Mouse (Mus musculus) CD4-positive, CD25-positive, alpha-beta regulatory T cell, adult 4 months (primary cell): ENCODE results near the gene Mmp10. TPM values are rescaled to one million over a fixed set of nuclear protein-coding genes. Genes with fewer than 3 reads are reported as not detected.

Source experiments
- polyA plus RNA-seq, 2 experiments: library from polyadenylated mRNA; unstranded; fragments of 100-300 nt; shearing (Covaris generic); gene quantifications; one replicate each; pipeline ENCODE4 v1.2.1; 2017

Gene Mmp10
- polyA plus RNA-seq, 2 experiments from 2014 or later: not detected

Other genes with a start within 250 kb of the Mmp10 start
- not detected for gene Mmp13, start 229.8 kb upstream of the Mmp10 start, polyA plus RNA-seq
- gene Mmp12, start 158.0 kb upstream of the Mmp10 start, polyA plus RNA-seq: not detected
- not detected for gene Mmp1b, start 114.3 kb upstream of the Mmp10 start, polyA plus RNA-seq
- not detected for gene Mmp3, start 56.5 kb upstream of the Mmp10 start, polyA plus RNA-seq
- gene Mmp8, start 56.1 kb downstream of the Mmp10 start, polyA plus RNA-seq: under 1 TPM in 1 of 2 experiments, not detected in 1; 0.17 TPM
- gene Mmp27, start 69.0 kb downstream of the Mmp10 start, polyA plus RNA-seq: under 1 TPM in 1 of 2 experiments, not detected in 1; 0.34 TPM
- not detected for gene Mmp20, start 125.9 kb downstream of the Mmp10 start, polyA plus RNA-seq
- gene Mmp7, start 189.7 kb downstream of the Mmp10 start, polyA plus RNA-seq: not detected